Mouse (Mus musculus) liver, postnatal 0 days (tissue): Measurements from ENCODE around the gene Zfp984. TPM values are rescaled to one million over a fixed set of nuclear protein-coding genes. Genes with fewer than 3 reads are reported as not detected.
"Not testable (repeated sequence)": the region's sequence is repeated elsewhere in the genome, so short reads cannot be mapped to it uniquely, and the experiment has no call there.

Source experiments
- ATAC-seq: fragments of 200-750 bp; cut with Nextera tagmentation; 2 replicates; pipeline ENCODE4 v1.8.0; 2017; ENCODE audit warnings: mild to moderate bottlenecking, moderate library complexity
- DNase-seq: peaks from one replicate; pipeline ENCODE4 v3.0.0-alpha.2; 2016
- H3K27ac ChIP-seq: fragments of 300-500 bp; sonication (generic); 2 replicates; pipeline ENCODE4 v1.5.1; 2014; ENCODE audit warnings: antibody characterized with exemption, moderate library complexity, mild to moderate bottlenecking, low read depth
- H3K27me3 ChIP-seq: fragments of 300-500 bp; sonication (generic); 2 replicates; pipeline ENCODE4 v1.6.1; 2014; ENCODE audit warnings: low read length, control low read depth, mixed read lengths; ENCODE audit not compliant: insufficient read depth
- H3K36me3 ChIP-seq: fragments of 300-500 bp; sonication (generic); replicated peaks from 2 replicates; pipeline ENCODE4 v1.6.1; 2014; ENCODE audit warnings: mild to moderate bottlenecking, control low read depth, low read length, moderate library complexity, mixed read lengths; ENCODE audit not compliant: insufficient read depth
- H3K4me1 ChIP-seq: fragments of 300-500 bp; sonication (generic); 2 replicates; pipeline ENCODE4 v1.6.1; 2014; ENCODE audit warnings: antibody characterized with exemption, mild to moderate bottlenecking, control low read depth; ENCODE audit not compliant: insufficient read depth
- H3K4me2 ChIP-seq: fragments of 300-500 bp; sonication (generic); 2 replicates; pipeline ENCODE4 v1.6.1; 2014; ENCODE audit warnings: low read depth, mild to moderate bottlenecking, low read length, moderate library complexity, mixed read lengths
- H3K4me3 ChIP-seq: fragments of 300-500 bp; sonication (generic); 2 replicates; pipeline ENCODE4 v1.5.1; 2014; ENCODE audit warnings: low read depth, low read length
- H3K9ac ChIP-seq: fragments of 300-500 bp; sonication (generic); replicated peaks from 2 replicates; pipeline ENCODE4 v1.6.1; 2014; ENCODE audit warnings: mild to moderate bottlenecking, moderate library complexity
- H3K9me3 ChIP-seq: fragments of 300-500 bp; sonication (generic); 2 replicates; pipeline ENCODE4 v1.6.1; 2016; ENCODE audit warnings: mild to moderate bottlenecking, control low read depth, low read length, mixed read lengths
- WGBS: fragments of 180-500 bp; shearing (Covaris S2); extraction: QIAGEN DNeasy Blood & Tissue Kit; methylation state at CpG from one replicate; pipeline ENCODE4 v1.1.7; 2014; ENCODE audit not compliant: insufficient replicate concordance; 5-methylcytosine and 5-hydroxymethylcytosine counted together
- polyA plus RNA-seq: library from polyadenylated mRNA; unstranded; fragments of >200 nt; fragmentation: Nextera tagmentation; extraction: Ambion mirVana; gene quantifications from 2 replicates; pipeline ENCODE4 v1.2.1, GENCODE M21; 2015

Gene Zfp984
- polyA plus RNA-seq, 1 experiment from 2014 or later = 2.8 TPM

DNA sequence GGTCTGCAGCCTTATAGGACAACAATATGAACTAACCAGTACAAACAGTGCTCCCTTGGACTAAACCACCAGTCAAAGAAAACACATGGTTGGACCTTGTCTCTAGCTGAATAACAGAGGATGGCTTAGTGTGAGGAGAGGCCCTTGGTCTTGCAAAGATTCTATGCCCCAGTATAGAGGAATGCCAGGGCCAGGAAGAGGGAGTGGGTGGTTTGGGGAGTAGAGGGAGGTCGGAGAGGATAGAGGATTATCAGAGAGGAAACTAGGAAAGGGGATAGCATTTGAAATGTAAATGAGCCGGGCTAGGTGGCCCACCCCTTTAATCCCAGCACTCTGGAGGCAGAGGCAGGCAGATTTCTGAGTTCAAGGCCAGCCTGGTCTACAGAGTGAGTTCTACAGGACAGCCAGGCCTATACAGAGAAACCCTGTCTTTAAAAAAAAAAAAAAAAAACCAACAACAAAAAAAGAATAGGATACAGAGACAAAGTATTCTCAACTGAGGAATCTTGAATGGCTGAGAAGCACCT lies 16.1 kb downstream of the Zfp984 start:
- not testable (repeated sequence) for H3K27ac ChIP-seq, H3K4me2 ChIP-seq, H3K4me3 ChIP-seq, H3K9me3 ChIP-seq, H3K9ac ChIP-seq, H3K4me1 ChIP-seq, H3K36me3 ChIP-seq, H3K27me3 ChIP-seq, ATAC-seq, DNase-seq
- WGBS = 60% methylated on average over 2 of the region's 2 CpGs

DNA sequence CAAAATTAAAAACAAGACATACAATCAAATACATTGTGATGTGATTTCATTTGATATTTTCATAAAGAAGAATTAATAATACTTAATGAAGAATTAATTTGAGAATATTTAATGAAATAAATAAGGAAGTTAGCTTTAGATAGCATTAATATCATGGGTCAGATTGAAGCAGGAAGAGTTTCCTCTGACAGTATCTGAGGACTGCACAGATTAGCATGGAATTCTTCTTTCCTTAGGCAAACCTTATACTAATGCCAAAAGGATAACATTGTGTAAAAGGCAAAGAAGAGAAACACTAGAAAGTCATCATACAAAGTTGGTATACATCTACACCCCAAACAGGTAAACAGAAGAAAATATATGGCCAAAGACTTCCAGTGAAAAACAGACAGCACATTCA lies 17.9 kb downstream of the Zfp984 start:
- H3K4me1 ChIP-seq, H3K4me2 ChIP-seq, H3K9me3 ChIP-seq, ATAC-seq, H3K27ac ChIP-seq, H3K27me3 ChIP-seq, H3K9ac ChIP-seq, H3K4me3 ChIP-seq, DNase-seq, H3K36me3 ChIP-seq: not testable (repeated sequence)

GRCm38 (mm10) chr4:147746255-147746654 lies 63.3 kb downstream of the Zfp984 start:
- not testable (repeated sequence) for H3K9ac ChIP-seq, H3K27me3 ChIP-seq, ATAC-seq, H3K4me1 ChIP-seq, H3K36me3 ChIP-seq, H3K9me3 ChIP-seq, H3K4me2 ChIP-seq, DNase-seq, H3K4me3 ChIP-seq, H3K27ac ChIP-seq
- WGBS = 87% methylated on average over 14 of the region's 15 CpGs

DNA sequence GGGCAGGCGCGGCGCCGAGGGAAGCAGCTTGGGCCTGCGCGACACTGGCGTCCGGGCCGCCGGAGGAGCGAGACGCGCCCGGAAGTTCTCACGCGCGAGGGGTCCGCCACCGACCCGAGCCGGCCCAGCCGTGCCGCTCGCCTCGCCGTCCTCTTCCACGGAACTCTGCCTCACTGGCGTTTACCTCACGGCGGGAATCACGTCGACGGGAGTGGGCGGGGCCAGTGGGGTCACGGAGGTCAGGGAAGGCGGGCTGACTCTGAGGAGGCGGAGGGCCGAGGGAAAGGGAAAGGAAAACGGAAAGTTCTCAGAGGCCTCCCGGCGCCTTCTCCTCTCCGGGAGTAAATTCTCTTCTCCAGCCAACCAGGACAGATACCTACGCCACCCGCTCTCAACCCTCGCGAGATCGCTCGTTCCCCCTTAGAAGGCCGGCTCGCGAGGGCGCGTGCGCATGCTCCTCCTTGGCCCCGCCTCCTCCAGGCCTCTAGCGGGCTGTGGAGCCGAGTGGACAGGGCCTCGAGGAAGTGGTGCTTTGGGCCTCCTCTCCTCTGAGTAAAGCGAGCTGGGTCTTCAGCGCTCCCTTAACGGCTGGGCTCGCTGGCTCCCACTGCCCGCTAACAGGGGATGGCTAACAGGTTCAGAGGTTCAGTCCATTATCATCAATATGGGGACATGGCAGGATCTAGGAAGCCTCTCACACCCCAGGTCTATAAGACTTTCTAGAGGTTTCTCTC lies 70.8 kb downstream of the Zfp984 start:
- not testable (repeated sequence) for H3K27ac ChIP-seq, H3K36me3 ChIP-seq, H3K4me1 ChIP-seq, H3K27me3 ChIP-seq, H3K9ac ChIP-seq, H3K9me3 ChIP-seq
- H3K4me2 ChIP-seq = peak overlapping the region; percentile 55; the same call in 1 of the 2 replicates
- DNase-seq (peak; percentile 26), ATAC-seq (peak; percentile 36; the same call in 1 of the 2 replicates)
- H3K4me3 ChIP-seq = peak overlapping the region; percentile 45
- 29% methylated on average over 49 of the region's 63 CpGs for WGBS

Other genes with a start within 250 kb of the Zfp984 start
- 0.69 and 0.78 TPM in 2 replicates for gene Zfp979, start 167.3 kb downstream of the Zfp984 start, polyA plus RNA-seq
- not detected in 2 replicates for gene Zfp534, start 107.2 kb downstream of the Zfp984 start, polyA plus RNA-seq
- gene Zfp933, start 38.6 kb upstream of the Zfp984 start, polyA plus RNA-seq = 1.6 and 1.7 TPM in 2 replicates
- 17.5 and 19.0 TPM in 2 replicates for gene Miip, start 59.0 kb upstream of the Zfp984 start, polyA plus RNA-seq
- 0.90 TPM in 2 replicates for gene Fv1, start 59.2 kb upstream of the Zfp984 start, polyA plus RNA-seq
- 12.3 and 14.1 TPM in 2 replicates for gene Mfn2, start 94.9 kb upstream of the Zfp984 start, polyA plus RNA-seq
- 24.8 and 25.4 TPM in 2 replicates for gene Plod1, start 127.0 kb upstream of the Zfp984 start, polyA plus RNA-seq
- gene 2510039O18Rik, start 131.1 kb upstream of the Zfp984 start, polyA plus RNA-seq = 6.5 and 8.5 TPM in 2 replicates
- not detected in 2 replicates for gene Nppb, start 176.0 kb upstream of the Zfp984 start, polyA plus RNA-seq
- 0.13 TPM in 1 of 2 replicates, not detected in the other for gene Nppa, start 190.9 kb upstream of the Zfp984 start, polyA plus RNA-seq
- 0.52 and 0.79 TPM in 2 replicates for gene Clcn6, start 229.0 kb upstream of the Zfp984 start, polyA plus RNA-seq
- gene Mthfr, start 229.3 kb upstream of the Zfp984 start, polyA plus RNA-seq = 3.7 and 4.5 TPM in 2 replicates